Mouse (Mus musculus): Measurements from ENCODE around the gene BC034090.

DNA sequence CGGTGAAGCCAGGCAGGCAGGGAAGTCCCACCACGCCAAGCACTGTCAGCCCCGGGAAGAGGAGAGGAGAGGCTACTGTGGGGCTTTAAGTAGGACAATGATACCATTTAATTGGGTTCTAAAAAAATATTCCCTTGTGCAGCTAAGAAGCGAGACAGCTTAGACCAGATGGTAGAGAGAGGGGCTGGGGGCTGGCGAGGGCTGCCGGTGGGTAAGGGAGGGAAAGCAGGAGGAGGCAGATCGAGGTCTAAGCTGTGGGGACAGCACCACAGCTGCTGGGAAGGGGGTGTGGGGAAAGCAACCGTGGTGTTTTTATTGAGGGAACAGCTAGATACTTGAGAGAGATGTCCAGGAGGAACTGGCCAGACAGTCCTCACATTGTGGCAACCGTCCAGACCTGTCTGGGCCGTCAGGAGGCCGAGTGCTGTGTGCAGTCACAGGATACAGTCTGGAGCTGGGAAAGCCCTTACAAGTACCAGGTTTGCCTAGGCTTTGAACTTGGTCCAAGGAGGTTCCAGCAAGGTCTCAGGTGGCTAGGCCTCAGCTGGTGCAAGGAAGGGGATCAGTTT lies 22.1 kb downstream of the BC034090 start:
- TF ChIP-seq CTCF (IDR thresholded peaks at IDR 0.05; ENCODE audit: control insufficient read depth, insufficient read depth, insufficient replicate concordance, low read depth, low read length) (no peak), POLR2A (IDR thresholded peaks at IDR 0.05; ENCODE audit: control insufficient read depth, low read depth, low read length) (no peak)

All from testis, adult 2 months (tissue).